Mouse (Mus musculus): ENCODE results near the gene Spag17. TPM values are rescaled to one million over a fixed set of nuclear protein-coding genes. Genes with fewer than 3 reads are reported as not detected.

Gene Spag17
- polyA plus RNA-seq, 1 experiment from 2014 or later, result 1.2 TPM

DNA sequence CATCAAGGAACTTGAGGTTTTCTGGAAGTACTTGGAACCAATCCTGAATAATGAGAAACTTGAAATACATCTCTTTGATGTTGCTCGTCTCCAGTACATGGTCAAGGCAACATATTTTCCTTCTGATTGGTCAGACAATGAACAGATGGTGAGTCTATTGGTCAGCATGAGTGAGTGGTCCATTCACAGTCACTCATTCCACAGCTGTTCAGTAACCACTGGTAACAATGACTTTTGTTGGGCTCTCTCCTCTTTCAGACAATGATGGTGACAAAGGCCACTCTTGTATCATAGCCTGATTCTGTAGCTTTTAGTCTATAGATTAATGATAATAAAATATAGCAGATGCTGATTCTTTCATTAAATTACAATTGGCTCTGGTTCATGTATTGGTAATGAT lies 119.5 kb downstream of the Spag17 start:
- 86% methylated on average over 1 of the region's 1 CpGs for WGBS
- no peak overlapping the region for H3K4me3 ChIP-seq
- no peaks in the 10 kb centered on the region for H3K9me3 ChIP-seq (replicated peaks)
- no peak overlapping the region for H3K27ac ChIP-seq
- H3K27me3 ChIP-seq (ENCODE audit: low read depth, poor library complexity, severe bottlenecking), result no peaks in the 10 kb centered on the region
- no peak for DNase-seq (ENCODE audit: low spot score)
- H3K4me1 ChIP-seq, result no peaks in the 10 kb centered on the region
- no peaks in the 10 kb centered on the region for H3K36me3 ChIP-seq

DNA sequence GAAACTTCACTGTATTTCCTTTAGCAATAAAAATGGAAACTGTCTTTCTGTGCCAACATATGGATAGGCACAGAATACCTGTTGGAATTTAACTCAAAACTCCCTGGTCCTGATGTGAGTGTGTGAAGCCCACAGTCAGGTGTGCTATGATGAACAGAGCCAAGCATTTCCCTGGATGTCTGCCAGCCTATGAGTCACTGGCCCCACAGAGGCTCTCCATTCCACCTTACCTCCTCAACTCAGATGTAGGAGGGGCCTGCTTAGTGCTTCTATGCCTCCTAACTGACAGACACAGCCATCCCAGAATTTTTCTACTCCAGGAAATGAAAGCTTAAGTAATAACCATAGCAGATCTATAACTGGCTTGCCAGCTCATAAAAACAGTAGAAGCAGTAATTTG lies 124.6 kb downstream of the Spag17 start:
- Histone ChIP-seq H3K27ac (no peak overlapping the region), H3K4me1 (no peaks in the 10 kb centered on the region), H3K27me3 (ENCODE audit: low read depth, poor library complexity, severe bottlenecking) (no peaks in the 10 kb centered on the region), H3K36me3 (no peaks in the 10 kb centered on the region), H3K4me3 (no peak overlapping the region), H3K9me3 (replicated peaks) (no peaks in the 10 kb centered on the region)
- no peak for DNase-seq (ENCODE audit: low spot score)

DNA sequence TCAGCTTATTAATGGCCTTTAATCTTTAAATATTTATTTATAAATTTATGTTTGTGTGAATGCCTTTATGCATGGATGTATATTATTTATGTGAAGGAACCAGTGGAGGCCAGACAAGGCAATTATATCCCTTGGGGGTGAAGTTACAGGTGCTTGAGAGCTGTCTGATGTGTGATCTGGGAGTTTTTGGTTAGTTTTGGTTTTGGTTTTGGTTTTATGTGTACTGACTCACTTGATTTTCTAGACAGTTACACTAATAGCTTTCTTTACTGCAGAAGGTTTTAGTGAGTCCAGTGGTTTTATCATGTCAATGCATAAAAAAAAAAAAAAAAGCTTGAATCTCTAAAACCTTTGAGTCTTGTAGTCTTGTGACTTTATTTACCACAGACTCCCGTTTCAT lies 128.9 kb downstream of the Spag17 start:
- no peak for DNase-seq (ENCODE audit: low spot score)
- WGBS, result 97% methylated on average over 1 of the region's 1 CpGs
- no peaks in the 10 kb centered on the region for H3K36me3 ChIP-seq

DNA sequence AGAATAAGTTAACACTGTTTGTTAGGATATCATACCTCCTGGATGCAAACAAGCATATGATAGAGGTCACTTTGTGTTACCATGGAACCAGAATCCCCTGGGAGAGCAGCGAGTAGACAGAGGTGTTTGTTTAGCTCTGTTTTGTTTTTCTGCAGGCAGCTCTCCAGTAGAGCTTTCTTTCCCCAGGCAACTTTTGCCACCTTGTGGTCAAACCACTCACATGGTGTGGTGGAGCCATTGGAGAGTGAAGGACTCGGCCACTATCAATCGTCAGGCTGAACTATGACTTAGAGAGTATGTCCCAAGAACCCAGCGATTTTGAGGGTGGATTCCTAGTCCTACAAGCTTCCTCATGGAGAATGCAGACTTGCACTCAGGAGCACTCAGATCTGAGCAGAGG lies 146.1 kb downstream of the Spag17 start:
- 58% methylated on average over 4 of the region's 4 CpGs for WGBS

More for the DNA sequence above, 128.9 kb downstream of the Spag17 start:
- H3K9me3 ChIP-seq (replicated peaks), result no peaks in the 10 kb centered on the region
- no peak overlapping the region for H3K27ac ChIP-seq
- H3K27me3 ChIP-seq (ENCODE audit: low read depth, poor library complexity, severe bottlenecking), result no peaks in the 10 kb centered on the region
- no peaks in the 10 kb centered on the region for H3K4me1 ChIP-seq
- no peak overlapping the region for H3K4me3 ChIP-seq

DNA sequence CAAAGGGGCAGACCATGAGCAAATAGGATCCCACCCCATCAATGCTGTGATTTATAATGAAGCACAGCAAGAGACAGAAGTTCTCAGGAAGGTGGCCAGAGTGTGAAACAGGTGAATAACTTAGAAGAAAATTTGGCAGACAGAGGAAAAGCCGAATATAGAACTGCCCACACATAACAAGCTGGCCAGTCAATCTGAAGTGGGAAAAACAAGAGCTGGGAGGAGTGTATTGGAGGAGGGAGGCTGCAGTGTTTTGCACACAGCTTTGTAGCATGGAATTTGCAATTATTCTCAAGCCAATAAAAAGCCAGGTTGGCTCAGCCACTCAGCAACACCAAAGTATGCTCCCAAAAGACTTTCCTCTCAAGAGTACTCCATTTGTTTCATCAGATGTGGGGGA lies 147.8 kb downstream of the Spag17 start:
- H3K9me3 ChIP-seq (replicated peaks), result no peaks in the 10 kb centered on the region
- H3K36me3 ChIP-seq, result no peaks in the 10 kb centered on the region
- H3K4me1 ChIP-seq, result peaks cover 13% of the 10 kb centered on the region; the same call in 1 of the 2 replicates
- WGBS, result 75% methylated on average over 1 of the region's 1 CpGs
- no peak for DNase-seq (ENCODE audit: low spot score)
- H3K27ac ChIP-seq, result no peak overlapping the region
- H3K4me3 ChIP-seq, result no peak overlapping the region
- no peaks in the 10 kb centered on the region for H3K27me3 ChIP-seq (ENCODE audit: low read depth, poor library complexity, severe bottlenecking)

More for the DNA sequence above, 146.1 kb downstream of the Spag17 start:
- peak; percentile 42 for DNase-seq (ENCODE audit: low spot score)
- Histone ChIP-seq H3K4me3 (no peak overlapping the region), H3K36me3 (no peaks in the 10 kb centered on the region), H3K27ac (no peak overlapping the region), H3K27me3 (ENCODE audit: low read depth, poor library complexity, severe bottlenecking) (no peaks in the 10 kb centered on the region), H3K4me1 (peaks cover 13% of the 10 kb centered on the region; the same call in 1 of the 2 replicates), H3K9me3 (replicated peaks) (no peaks in the 10 kb centered on the region)

DNA sequence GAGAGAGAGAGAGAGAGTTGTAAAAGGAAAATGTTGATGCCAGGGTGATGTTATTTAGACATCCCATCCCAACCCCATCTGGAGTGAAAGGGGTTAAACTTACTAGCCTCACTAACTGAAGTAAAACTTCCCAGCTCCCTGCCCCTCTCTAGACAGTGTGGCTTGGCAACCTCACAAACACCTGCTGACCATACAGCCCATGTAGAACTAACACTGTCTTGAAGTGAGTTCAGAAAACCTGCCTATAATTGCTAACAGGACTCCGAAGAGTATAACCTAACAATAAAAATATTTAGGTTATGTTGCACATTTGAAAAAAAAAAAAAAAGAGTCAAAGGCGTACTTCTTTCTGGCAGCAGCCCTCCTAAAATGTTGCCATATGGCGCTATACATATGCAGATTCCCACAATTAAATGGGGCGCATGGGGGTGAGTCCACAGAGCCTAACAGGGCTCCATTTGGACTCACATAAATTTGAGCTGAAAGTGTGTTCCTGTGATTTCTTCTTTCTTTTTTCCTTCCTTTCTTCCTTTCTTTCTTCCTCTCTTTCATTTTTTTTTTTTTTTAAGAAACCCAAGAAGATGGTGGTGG lies 149.3 kb downstream of the Spag17 start:
- Histone ChIP-seq H3K4me3 (no peak overlapping the region), H3K27ac (no peak overlapping the region), H3K9me3 (replicated peaks) (no peaks in the 10 kb centered on the region), H3K4me1 (peaks cover 13% of the 10 kb centered on the region; the same call in 1 of the 2 replicates), H3K27me3 (ENCODE audit: low read depth, poor library complexity, severe bottlenecking) (no peaks in the 10 kb centered on the region), H3K36me3 (no peaks in the 10 kb centered on the region)
- WGBS, result 74% methylated on average over 4 of the region's 4 CpGs
- DNase-seq (ENCODE audit: low spot score), result no peak

DNA sequence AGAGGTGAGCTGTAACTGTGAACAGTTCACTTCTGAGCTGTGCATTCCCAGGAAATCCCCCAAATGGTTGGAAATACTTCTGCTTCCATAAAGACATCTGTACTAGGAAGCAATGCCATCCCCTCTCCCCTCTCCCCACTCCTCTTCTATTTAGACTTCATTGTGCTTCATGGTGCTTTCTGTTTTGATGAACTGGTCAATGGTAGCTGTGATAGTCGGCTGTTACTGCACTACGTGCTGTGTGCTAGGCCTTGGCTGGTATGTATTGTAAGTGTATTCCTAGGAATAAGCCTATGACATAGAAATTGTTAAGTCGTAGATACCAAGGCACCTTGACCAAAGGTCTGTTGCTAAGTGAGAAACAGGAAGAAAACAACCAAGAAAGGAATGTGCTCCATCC lies 149.9 kb downstream of the Spag17 start:
- no peaks in the 10 kb centered on the region for H3K27me3 ChIP-seq (ENCODE audit: low read depth, poor library complexity, severe bottlenecking)
- no peak overlapping the region for H3K27ac ChIP-seq
- WGBS, result 92% methylated on average over 3 of the region's 3 CpGs
- H3K36me3 ChIP-seq, result no peaks in the 10 kb centered on the region
- no peaks in the 10 kb centered on the region for H3K9me3 ChIP-seq (replicated peaks)
- H3K4me3 ChIP-seq, result no peak overlapping the region
- H3K4me1 ChIP-seq, result peaks cover 13% of the 10 kb centered on the region; the same call in 1 of the 2 replicates
- DNase-seq (ENCODE audit: low spot score), result no peak

DNA sequence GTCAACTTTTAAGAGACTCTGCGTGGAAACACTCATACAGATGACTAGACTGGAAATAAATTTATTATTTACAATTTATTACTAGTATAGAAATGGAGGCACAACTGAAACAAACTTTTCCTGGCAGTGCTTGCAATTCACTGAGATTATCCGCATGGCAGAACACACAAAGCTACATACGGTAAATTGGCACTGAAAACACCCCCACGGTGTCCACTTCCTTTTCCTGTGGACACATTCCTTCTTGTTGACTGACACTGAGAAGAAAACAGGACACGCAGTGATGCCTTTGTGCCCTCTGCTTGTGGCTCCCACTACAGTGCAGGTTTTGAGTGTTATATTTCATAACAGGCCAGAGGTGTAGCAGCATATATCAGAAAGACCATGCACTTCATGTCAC lies 151.6 kb downstream of the Spag17 start:
- H3K36me3 ChIP-seq, result no peaks in the 10 kb centered on the region
- no peaks in the 10 kb centered on the region for H3K9me3 ChIP-seq (replicated peaks)
- H3K27me3 ChIP-seq (ENCODE audit: low read depth, poor library complexity, severe bottlenecking), result no peaks in the 10 kb centered on the region
- no peak overlapping the region for H3K4me3 ChIP-seq
- no peak for DNase-seq (ENCODE audit: low spot score)
- 94% methylated on average over 5 of the region's 5 CpGs for WGBS
- H3K4me1 ChIP-seq, result 0 out of 2 replicates have a peak, but pooled peaks cover 10% of the 10 kb centered on the region
- no peak overlapping the region for H3K27ac ChIP-seq

DNA sequence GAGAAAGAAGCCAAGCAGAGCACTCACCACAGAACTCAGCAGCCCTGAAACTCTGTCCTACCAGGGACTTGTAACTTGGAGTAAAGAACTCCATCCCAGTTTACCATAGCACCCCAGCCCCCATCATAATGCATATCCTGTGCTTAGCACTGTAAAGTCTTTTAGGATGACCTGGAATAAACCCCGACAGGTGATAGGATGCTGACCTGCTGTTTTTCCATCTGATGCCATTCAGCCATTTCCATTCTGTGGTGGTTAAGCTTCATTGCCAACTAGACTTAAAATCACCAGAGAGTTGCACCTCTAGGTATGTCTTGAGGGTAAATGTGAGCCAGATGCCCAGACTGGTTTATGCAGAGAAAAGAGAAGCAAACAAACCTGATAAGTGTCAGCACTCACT lies 189.2 kb downstream of the Spag17 start:
- no peak for DNase-seq (ENCODE audit: low spot score)
- no peak overlapping the region for H3K4me3 ChIP-seq
- H3K27ac ChIP-seq, result no peak overlapping the region
- no peaks in the 10 kb centered on the region for H3K27me3 ChIP-seq (ENCODE audit: low read depth, poor library complexity, severe bottlenecking)
- H3K4me1 ChIP-seq, result no peaks in the 10 kb centered on the region
- H3K9me3 ChIP-seq (replicated peaks), result no peaks in the 10 kb centered on the region
- WGBS, result 90% methylated on average over 1 of the region's 1 CpGs
- H3K36me3 ChIP-seq, result no peaks in the 10 kb centered on the region

DNA sequence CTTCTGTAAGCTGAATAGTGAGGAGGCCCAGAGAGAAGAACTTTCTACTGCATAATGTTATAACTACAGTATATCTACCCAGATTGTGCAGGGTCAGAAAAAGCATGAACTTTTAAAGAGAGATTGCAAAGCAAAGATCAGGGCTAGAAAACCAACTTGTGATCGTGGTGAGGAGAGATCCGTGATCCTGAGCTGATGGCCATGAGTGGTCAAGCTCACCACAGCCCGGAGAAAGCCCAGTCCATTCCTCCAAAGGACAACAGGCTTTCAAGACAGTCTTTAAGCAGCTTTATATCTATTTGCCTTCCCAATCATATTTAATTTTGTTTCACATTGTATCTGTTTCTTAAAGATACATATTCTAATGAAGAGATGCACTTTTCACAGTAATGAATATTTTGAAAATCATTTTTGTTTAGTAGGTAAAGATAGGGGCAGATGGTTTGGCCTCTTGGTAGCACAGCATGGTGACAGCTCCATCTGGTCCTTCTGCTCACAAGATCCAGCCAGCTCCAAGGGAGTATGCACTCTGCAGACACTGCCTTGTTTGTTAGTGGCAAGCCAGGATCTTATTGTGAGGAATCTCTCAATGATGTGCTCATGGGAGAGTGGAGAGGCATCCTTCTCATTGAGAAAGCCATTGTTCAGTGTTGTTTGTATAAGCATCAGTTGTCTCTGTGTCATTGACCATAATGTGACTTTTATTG lies 217.3 kb downstream of the Spag17 start:
- H3K27ac ChIP-seq, result no peak overlapping the region
- no peak for DNase-seq (ENCODE audit: low spot score)

DNA sequence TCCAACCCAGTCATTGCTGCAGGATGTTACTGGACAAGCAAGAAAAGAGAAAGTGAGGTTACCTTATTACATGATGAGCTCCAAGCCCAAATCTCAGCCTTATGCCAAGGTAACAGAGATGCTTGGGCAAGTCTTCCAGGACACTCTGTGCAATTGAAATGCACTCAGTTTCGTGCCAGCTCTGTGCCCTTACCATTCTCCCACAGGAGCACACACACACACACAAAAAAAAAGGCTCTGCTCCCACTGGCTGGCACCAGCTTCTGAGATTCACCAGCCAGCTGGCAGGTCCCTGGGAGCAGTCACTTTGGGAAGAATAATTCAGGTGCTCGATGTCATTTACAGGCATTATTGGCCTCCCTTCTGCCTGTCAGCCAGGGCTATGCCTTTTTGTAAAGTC lies 221.5 kb downstream of the Spag17 start:
- WGBS, result 95% methylated on average over 2 of the region's 2 CpGs
- no peak overlapping the region for H3K27ac ChIP-seq
- no peaks in the 10 kb centered on the region for H3K4me1 ChIP-seq
- no peak for DNase-seq (ENCODE audit: low spot score)
- H3K27me3 ChIP-seq (ENCODE audit: low read depth, poor library complexity, severe bottlenecking), result no peaks in the 10 kb centered on the region
- no peaks in the 10 kb centered on the region for H3K36me3 ChIP-seq
- no peaks in the 10 kb centered on the region for H3K9me3 ChIP-seq (replicated peaks)
- no peak overlapping the region for H3K4me3 ChIP-seq

More for the DNA sequence above, 217.3 kb downstream of the Spag17 start:
- no peak overlapping the region for H3K4me3 ChIP-seq
- H3K4me1 ChIP-seq, result no peaks in the 10 kb centered on the region
- WGBS, result 92% methylated on average over 3 of the region's 3 CpGs
- no peaks in the 10 kb centered on the region for H3K27me3 ChIP-seq (ENCODE audit: low read depth, poor library complexity, severe bottlenecking)
- no peaks in the 10 kb centered on the region for H3K9me3 ChIP-seq (replicated peaks)
- H3K36me3 ChIP-seq, result no peaks in the 10 kb centered on the region

DNA sequence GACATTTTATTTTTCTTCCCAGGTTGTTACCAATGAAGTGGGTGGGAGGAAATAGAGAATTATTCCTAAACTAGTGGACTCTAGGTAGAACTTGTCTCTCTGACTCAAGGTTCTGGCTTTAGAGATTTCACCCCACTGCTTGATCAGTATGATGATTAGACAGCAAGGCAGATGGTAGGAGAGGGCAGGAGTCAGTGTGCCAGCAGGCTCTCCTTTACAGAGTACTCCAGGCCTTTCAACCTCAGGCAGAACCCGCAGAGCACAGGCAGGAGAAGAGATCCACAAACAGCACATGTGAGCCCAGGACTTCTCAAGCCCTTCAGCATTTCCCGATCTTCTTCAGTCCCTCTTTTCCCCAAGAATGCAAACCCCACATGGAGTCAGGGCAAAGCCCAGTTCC lies 233.5 kb downstream of the Spag17 start:
- WGBS, result 82% methylated on average over 2 of the region's 2 CpGs
- H3K27me3 ChIP-seq (ENCODE audit: low read depth, poor library complexity, severe bottlenecking), result no peaks in the 10 kb centered on the region
- H3K27ac ChIP-seq, result no peak overlapping the region
- H3K4me1 ChIP-seq, result no peaks in the 10 kb centered on the region
- no peaks in the 10 kb centered on the region for H3K9me3 ChIP-seq (replicated peaks)
- DNase-seq (ENCODE audit: low spot score), result no peak
- no peak overlapping the region for H3K4me3 ChIP-seq
- no peaks in the 10 kb centered on the region for H3K36me3 ChIP-seq

DNA sequence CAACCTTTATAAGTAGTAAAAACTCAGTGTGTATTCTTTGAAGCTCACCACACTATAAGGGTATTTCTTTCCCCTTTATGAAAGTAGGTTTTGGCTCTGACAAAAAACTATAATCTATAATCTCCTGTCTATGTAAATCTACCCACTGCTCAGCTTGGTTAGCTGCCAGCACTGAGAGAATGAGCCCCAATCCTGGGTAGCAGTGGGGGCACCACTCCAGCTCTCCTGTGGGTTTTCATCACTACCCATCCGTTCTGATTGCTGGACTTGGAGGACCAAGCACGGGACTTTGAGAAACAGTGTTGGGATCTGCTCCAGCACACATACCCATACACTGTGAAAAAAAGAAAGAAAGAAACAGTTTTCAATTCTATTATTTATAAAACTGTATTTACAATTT lies 236.8 kb downstream of the Spag17 start:
- Histone ChIP-seq H3K36me3 (no peaks in the 10 kb centered on the region), H3K27ac (no peak overlapping the region), H3K4me1 (no peaks in the 10 kb centered on the region), H3K9me3 (replicated peaks) (no peaks in the 10 kb centered on the region), H3K4me3 (no peak overlapping the region), H3K27me3 (ENCODE audit: low read depth, poor library complexity, severe bottlenecking) (no peaks in the 10 kb centered on the region)
- DNase-seq (ENCODE audit: low spot score), result no peak
- 88% methylated on average over 2 of the region's 2 CpGs for WGBS

Data from limb, embryonic 10.5 days (tissue).